Mouse (Mus musculus) c-Kit-positive CD71-positive TER-119-negative erythroid progenitor cells, embryonic 14.5 days (primary cell): ENCODE results near the gene Zfp91.
A peak's percentile ranks its signal among the peaks of the same experiment; 100 is the strongest.

ENCODE experiments used
- DNase-seq: peaks from one replicate; pipeline ENCODE4 v3.0.0-alpha.2; 2013; ENCODE audit warnings: low read depth

Gene Zfp91

GRCm38 (mm10) chr19:12795511-12796327, at the start of gene Zfp91, which contains the start of gene Lpxn:
TSS of gene Zfp91 (minus strand) at chr19:12796126.
TSS of gene Lpxn (plus strand) at chr19:12796193.
- peak; percentile 96 for DNase-seq

- no peak for DNase-seq
Measured at GRCm38 (mm10) chr19:12838507-12838906, 42.6 kb upstream of the Zfp91 start.

GRCm38 (mm10) chr19:12833625-12834024, 37.7 kb upstream of the Zfp91 start:
- DNase-seq = peak; percentile 39

DNA sequence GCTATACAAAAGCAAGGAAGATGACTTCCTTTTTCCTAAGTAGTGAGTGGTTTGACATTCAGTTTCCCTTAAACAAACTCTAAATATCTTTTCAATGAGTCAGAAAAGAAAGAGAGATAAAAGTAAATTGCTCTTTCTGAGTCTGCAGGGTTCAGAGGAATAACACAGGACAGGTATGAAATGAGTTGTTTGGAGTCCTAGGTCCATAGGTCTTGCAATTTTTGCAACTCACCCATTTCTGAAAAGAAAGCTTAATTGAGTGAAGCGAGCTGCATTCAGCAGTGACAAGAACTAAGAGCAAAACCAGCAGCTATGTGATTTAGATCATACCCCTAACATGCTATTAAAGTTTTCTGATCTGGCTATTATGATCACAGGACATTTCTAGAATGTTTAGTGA, 35.6 kb upstream of the Zfp91 start:
- DNase-seq = no peak

DNA sequence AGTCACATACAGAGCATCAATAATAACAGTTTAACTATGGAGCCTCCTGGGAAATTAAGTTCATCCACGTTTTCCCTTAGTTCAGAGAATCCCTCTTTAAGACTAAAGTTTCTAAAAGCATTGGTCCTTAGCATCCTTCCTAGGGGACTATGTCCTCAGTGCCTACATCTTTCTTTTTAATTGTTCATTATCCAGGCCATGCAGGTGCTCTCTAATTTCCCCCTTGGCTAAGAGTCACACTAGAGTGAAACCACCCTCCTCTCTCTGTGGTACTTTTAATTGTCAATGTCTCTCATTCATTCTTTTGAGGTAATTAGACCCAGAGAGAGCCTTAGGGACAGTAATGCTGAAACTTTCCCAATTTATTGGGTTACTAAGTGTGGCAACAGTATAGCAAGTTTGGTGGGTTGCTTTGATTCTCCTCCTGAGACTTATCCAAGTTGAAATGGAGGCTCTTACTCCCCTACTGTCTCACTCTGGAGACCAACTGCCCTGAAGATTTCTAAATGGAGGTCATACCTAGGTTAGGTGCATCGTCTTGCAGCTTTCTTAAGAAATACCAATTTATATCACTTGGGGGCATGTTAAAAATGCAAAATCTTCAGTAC, 35.0 kb upstream of the Zfp91 start:
- DNase-seq = no peak

DNA sequence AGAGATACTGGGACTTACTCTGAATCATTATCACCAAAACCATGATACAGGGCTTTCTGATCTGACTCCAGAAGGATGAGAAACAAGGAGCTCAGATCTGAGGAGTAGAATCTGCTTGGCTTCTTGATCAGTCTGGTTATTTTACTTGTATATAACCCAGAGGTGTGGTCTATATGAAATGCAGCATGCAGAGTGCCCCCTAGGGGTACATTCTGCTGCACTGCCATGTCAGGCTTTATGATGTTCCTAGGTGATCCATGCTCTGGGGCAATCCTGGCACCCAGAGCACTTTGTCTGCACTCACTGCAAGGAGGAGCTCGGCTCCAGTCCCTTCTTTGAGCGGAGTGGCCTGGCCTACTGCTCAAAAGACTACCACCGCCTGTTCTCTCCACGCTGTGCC, 28.6 kb upstream of the Zfp91 start:
- DNase-seq = no peak

DNA sequence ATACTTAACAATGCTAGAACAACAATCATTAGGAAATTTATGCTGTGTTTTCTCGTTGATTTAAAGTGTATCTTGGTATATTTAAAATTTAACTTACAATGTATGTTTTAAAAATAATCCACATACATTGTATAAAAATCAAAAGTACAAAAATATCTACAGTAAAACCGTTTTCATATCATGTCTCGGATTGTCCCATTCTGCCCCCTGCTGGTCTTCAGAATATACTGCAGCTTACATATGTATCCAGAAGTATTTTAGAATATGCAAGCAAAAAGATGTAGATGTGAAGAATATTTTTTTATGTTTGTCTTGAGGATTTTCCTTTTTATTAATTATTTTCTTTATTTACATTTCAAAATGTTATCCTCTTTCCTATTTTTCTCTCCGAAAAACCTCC, 24.5 kb upstream of the Zfp91 start:
- peak; percentile 48 for DNase-seq

DNA sequence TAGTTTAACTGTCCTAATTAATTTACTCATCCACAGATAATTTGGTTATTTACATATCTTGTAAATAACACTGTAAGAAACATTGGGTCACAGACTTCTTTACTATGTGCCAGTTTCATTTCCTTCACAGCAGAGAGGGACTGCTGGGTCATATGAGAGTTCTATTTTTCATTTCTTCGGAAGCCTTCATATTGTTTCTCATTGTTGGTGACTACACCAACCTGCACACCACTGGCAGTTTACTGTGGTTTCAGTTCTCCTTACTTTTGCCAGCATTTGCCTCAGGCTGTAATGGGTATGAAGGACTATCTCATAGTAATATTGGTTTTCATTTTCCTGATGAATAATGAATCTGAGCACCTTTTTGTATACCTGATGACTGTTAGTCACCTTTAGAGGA, 22.6 kb upstream of the Zfp91 start:
- DNase-seq = no peak

- no peak for DNase-seq
Measured at GRCm38 (mm10) chr19:12813883-12814282, 18.0 kb upstream of the Zfp91 start.

- DNase-seq = no peak
Measured at GRCm38 (mm10) chr19:12812644-12813364, 16.9 kb upstream of the Zfp91 start.

DNA sequence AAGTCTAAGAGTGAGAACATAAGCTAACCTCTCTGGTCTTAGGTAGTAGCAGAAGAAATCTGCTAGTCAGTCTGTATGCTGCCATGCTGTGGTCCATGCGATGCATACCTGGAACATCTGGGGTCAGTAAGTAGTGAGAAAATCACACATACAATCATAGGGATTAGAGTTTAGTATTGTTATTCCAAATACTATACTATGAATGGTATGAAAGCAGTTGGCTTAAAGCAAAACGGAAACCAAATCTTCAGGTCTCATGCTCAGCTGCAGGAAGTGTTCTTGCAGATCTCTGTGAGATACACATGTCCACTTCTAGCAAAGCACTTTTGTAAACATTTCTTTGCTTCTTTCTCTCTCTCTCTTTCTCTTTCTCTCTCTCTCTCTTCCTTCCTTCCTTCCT, 10.3 kb upstream of the Zfp91 start:
- DNase-seq = no peak

- no peak for DNase-seq
Measured at GRCm38 (mm10) chr19:12805730-12806129, 9.8 kb upstream of the Zfp91 start.

- no peak for DNase-seq
Measured at GRCm38 (mm10) chr19:12804237-12804636, 8.3 kb upstream of the Zfp91 start.

DNA sequence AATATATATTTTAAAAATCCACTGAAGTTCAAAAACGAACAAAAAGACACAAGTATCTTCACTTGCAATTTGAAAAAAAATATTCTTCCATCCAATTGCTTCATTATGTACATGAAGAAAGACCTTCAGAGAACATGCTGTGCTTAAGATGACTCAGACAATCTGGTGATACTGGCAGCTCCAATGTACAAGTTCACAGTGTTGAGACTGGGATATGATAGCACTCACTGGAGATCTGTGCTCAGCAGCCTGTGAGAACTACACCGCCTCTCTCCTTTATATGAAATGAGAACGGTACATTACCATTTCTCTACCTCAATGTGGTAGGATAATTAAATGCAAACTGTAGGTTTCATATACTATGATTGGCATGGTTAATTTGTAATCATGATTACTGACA, 6.9 kb upstream of the Zfp91 start:
- DNase-seq = no peak

DNA sequence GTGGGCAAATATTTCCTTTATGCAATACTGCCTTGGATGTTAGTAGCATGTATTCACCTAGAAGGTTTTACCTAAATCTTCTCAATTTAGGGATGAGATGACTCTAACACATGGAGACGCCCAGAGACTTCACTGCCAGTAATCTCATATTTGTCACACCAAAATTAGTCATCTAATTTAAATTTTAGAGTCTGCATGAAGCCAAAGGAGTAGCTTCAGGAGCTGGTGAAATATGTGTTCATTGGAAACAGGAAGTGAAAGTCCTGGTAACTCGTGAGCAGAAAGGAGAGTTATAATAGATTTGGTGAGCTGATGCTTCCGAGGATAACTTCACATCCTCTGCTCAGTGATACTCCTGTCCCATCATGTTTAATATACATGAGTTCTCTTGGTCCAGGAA, 5.1 kb upstream of the Zfp91 start:
- DNase-seq = no peak

DNA sequence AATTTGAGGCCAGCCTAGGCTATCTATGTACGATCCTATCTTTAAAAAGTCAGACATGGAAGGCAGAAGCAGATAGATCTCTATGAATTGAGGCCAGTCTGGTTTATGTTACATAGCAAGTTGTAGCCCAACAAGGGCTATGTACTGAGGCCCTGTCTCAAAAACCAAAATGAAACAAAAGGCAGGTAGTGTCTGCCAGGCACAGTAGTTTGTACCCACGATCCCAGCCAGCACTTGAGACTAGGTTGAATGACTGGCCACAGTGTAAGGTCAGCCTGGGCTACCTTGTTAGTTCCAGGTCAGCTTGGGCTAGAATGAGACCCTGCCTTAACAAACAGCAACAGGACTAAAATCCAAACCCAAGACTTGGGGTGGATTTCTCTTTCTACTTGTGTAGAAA, 4.7 kb upstream of the Zfp91 start:
- no peak for DNase-seq

GRCm38 (mm10) chr19:12799081-12799480, 3.2 kb upstream of the Zfp91 start:
- no peak for DNase-seq

DNA sequence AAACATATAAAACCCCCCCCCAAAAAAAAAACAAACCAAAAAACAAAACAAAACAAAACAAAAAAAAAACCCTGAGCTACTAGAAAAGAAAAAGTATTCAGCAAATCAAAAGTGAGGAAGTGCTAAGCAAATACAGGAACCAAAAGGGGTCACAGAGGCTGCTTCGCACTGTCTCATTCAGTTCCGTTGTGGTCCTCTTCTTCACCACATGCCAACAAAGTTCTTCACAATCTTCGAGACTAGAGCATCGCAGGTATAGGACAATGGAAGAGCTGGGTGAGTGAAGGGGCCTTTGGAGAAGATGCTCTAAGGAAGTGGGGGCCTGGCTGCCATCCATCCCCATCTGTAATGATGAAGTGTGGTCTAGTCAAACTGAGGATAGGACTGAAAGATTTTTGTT, 2.5 kb upstream of the Zfp91 start:
- DNase-seq = no peak

GRCm38 (mm10) chr19:12797071-12797470, 1.1 kb upstream of the Zfp91 start:
- peak; percentile 39 for DNase-seq

DNA sequence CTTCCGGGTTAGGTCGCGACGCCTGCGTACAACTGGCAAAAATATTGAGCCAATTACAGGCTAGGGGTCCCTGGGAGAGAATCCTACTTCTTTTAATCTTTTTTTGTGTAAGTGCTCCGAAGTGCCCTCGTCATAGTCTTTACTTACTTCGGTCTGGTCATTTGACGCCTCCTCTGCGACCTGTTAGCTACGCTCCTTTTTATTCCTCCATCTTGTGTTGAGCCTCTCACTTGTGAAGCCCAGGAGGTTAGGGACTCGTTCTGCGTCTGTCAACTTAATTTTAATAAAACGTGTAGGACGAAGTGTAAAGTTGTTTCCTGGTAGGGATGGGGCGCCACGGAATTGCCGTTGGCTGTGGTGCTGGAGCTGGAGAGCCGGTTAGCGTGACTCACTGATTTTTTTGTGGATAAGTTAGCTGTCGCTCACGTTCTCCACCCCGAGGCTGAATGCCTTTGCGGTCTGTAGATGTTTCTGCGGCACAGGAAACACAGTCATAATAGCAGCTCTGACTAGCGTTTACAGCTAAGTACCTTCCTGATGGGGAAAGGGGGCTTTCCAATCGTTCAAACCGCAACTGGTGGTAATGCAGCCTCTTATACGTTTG, 504 bp upstream of the Zfp91 start:
- peak; percentile 63 for DNase-seq

DNA sequence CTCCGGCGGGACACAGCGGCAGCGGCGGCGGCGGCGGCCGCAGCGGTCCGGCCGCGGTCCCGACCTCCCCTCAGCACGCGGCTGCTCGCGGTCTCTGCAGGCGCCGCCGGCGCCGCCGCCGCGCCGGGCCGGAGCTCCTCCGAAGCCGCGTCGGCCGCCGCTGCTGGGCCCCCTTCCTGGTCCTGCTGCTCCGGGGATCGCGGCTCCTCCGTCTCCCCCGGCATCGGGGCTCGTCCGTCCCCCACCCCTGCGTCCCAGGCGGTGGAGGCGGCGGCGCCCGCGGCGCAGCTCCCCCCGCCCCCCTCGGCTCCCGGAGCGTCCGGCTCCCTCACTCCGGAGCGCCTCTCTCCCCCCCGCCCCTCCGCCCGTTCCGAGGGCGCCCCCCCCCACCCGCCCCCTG, 816 bp downstream of the Zfp91 start:
- DNase-seq = no peak
